Mouse (Mus musculus): ENCODE data around the gene Pi4ka.

The Pi4ka gene

DNA sequence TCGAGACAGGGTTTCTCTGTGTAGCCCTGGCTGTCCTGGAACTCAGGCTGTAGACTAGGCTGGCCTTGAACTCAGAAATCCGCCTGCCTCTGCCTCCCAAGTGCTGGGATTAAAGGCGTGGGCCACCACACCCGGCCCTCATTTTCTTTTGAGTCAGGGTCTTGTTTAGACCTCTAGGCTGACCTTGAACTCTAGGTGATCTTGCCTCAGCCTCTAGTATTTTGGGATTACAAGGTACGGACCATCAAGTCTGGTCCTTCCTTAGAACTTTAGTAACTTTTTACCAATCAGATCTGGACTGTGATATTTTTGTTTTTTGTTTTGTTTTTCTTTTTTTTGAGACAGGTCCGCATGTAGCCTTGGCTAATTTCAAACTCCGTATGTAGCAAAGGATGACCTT is 130.4 kb downstream of the Pi4ka start, which contains the start of gene Tmem191c:
Gene Tmem191c, plus strand, starts transcription at position 357 of the 400 bp plus-strand sequence.
- no peak for DNase-seq (ENCODE audit: low read depth, low spot score)

DNA sequence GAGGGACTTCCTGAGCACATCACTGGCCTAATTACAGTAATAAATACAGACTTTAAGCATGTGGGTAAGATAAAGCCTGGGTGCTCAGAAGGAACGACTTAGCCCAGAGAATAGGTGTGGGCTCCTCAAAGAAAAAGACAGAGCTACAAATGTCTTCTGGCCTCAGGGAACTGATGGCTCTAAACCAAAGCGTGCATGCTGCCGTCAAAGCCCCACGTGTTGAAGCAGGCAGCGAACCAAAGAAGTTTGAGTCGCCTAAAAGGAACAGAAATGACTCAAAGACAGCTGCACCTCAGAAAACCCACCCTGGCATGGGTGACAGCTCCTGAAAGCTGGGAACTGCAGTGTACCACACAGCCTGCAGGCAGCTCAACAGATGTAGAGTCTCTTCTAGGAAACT is 134.3 kb downstream of the Pi4ka start:
- DNase-seq (ENCODE audit: low read depth, low spot score): no peak

DNA sequence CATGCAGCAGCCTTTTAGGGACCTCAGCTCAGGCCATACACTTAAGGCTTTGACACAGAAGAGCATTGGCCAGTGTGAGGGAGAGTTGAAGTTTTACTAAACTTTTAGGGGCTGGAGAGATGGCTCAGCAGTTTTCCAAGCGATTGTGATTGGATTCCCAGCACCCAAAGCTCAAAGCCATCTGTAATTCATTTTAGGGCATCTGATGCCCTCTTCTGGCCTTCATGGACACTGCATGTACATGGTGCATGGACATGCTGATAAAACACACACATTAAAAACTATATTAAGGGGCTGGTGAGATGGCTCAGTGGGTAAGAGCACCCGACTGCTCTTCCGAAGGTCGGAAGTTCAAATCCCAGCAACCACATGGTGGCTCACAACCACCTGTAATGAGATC is 135.0 kb downstream of the Pi4ka start:
- DNase-seq (ENCODE audit: low read depth, low spot score): peak; percentile 76

DNA sequence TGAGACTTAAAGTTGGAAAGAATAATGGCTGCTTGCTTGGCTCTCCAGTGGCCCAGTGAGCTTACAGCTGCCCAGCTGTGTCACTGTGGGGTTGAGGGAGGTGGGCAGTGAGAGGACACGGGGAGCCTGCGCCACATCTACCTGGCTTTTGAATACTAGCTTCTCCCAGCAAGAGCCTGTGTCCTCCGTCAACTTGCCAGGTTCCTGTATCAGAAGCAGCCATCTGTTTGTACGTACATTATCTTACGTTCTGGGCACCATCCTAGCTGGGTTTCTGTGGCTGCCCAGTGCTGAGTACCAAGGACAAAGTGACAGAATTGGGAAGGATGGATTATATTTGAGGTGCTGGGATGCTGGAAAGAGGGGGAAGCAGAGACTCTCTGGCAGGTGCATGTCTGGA is 136.2 kb downstream of the Pi4ka start:
- DNase-seq (ENCODE audit: low read depth, low spot score): no peak

DNA sequence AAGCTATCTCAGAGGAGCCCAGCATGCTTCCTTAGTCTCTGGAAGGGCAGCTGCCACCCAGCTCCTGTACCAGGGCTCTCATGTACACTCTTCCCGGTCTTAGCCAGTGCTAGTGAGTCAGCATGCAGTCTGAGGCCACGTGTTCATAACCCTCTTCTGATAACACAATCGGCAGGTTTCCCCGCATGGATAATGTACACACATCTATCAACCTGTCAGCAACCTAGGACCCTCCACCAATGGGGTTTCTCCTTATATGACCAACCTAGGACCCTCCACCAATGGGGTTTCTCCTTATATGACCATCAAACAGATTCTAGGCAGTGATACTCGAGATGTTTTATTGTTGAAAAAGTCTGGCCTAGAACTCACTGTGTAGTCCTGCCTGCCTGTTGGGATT is 138.2 kb downstream of the Pi4ka start:
- DNase-seq (ENCODE audit: low read depth, low spot score): no peak

DNA sequence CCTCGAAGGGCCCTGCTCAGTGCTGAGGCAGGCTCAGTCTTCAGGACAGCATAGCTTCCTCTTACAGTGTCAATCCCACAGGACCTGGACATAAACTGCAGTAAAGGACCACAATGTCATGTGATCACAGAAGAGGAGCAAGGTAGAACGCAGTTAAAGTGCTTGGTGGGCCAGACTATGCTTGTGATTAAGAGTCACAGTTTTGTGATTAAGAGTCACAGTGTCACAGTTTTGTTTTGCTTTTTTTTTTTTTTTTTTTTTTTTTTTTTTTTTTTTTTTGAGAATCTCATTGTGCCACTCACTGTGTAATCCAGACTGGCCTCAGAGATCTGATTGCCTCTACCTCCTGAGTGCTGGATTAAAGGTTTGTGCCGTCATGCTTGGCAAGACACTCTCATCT is 140.0 kb downstream of the Pi4ka start:
- no peak for DNase-seq (ENCODE audit: low read depth, low spot score)

DNA sequence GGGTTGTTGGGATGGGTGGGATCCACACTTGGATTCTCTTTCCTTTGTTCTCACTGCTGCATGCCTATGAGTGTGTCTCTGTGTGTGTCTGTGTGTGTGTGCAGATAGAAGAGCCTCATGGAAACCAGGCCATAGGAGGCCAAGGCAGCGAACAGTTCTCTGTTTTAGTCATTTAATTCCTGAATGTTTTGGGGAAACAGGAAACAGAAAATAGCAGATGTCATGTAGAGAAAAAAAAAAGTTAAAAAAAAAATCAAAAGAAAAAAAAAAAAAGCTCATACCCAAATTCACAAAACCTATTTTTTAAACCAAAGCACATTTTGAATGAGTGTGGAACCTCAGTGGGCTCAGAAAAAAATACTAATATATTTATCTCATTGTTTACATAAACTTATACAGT is 144.8 kb downstream of the Pi4ka start:
- no peak for DNase-seq (ENCODE audit: low read depth, low spot score)

DNA sequence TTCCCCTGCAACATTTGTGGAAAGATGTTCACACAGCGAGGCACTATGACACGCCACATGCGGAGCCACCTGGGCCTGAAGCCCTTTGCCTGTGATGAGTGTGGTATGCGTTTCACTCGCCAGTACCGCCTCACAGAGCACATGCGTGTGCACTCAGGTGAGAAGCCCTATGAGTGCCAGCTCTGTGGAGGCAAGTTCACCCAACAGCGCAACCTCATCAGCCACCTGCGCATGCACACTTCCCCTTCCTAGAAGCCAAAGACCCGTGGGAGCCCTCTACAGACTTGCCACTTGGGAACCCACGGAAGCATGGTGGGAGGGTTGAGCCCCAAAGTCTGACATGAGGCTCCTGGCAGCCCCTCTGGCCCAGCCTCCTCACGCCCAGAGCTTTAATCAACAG is 147.2 kb downstream of the Pi4ka start:
- no peak for DNase-seq (ENCODE audit: low read depth, low spot score)

DNA sequence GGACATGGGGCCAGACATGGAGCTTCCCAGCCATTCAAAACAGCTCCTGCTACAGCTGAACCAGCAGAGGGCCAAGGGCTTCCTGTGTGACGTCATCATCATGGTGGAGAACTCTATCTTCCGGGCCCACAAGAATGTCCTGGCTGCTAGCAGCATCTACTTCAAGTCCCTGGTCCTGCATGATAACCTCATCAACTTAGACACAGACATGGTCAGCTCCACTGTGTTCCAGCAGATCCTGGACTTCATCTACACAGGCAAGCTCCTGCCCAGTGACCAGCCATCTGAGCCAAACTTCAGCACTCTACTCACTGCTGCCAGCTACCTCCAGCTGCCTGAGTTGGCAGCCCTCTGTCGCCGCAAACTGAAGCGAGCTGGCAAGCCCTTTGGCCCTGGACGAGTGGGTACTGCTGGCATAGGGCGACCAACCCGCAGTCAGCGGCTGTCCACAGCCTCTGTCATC is 148.7 kb downstream of the Pi4ka start:
- DNase-seq (ENCODE audit: low read depth, low spot score): peak; percentile 54

DNA sequence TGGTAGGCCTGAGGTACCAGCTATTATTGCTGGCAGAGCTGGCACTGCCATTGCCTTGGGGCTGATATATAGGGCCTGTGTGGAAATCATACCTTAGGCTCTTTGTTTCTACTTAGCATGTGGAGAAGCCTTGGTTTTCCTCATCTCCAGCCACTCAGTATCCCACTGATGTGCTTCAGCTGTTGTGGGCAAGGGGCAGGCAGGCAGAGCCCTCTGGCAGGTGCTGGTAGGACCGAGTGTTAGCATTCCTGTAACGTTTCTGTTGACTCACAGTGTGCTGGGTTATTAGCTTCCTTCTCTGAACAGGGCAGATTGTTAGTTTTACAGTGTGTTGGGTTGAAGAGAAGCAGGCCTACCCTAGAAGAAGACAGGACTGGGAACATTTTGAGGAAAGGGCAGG is 150.8 kb downstream of the Pi4ka start:
- no peak for DNase-seq (ENCODE audit: low read depth, low spot score)

DNA sequence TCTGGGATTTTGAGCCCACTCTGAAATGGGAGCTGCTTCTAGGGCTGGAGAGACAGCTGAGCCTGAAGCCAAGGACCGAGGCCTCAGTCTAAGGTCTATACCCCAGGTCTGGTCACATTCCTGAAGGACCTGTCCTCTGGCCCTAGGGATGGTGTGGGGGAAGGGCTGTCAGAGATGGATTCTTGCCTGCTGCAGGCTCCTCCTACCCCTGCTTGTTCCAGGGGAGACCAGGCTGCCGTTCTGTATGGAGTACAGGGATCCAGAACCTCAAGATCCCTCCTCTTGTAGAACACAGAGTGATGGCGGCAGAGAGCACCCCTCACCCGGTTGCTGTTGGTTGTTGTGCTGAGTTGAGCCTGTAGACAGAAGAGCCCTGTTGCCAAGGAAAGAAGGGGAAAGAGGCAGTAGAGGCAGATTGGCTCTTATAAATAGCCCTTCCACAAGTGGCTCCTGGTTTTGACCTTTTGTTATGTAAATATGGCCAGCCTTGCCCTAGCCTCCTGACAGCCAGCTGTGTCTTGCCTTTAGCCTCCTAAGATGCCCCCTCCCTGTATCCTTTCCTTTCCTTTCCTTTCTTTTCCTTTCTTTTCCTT is 152.0 kb downstream of the Pi4ka start:
- peak; percentile 47 for DNase-seq (ENCODE audit: low read depth, low spot score)

DNA sequence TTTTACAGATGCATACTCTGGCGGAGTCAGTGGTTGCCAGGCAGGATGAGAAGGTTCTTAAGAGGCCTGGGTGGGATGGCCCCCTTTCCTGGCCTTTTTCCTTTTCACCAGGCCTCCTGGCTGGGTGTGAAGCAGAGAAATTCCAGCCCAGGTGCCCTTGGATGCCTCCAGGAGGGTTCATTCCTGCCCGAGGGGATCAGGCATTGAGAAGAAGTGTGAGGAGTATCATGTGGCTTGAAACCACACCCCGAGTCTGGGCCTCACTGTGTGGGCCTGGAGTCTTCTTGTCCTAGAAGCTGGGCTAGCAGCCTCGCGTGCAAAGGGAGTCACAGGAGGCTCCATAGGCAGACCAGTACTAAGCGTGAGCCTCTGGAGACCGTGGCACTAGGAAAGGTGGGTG is 153.3 kb downstream of the Pi4ka start:
- peak; percentile 91 for DNase-seq (ENCODE audit: low read depth, low spot score)

DNA sequence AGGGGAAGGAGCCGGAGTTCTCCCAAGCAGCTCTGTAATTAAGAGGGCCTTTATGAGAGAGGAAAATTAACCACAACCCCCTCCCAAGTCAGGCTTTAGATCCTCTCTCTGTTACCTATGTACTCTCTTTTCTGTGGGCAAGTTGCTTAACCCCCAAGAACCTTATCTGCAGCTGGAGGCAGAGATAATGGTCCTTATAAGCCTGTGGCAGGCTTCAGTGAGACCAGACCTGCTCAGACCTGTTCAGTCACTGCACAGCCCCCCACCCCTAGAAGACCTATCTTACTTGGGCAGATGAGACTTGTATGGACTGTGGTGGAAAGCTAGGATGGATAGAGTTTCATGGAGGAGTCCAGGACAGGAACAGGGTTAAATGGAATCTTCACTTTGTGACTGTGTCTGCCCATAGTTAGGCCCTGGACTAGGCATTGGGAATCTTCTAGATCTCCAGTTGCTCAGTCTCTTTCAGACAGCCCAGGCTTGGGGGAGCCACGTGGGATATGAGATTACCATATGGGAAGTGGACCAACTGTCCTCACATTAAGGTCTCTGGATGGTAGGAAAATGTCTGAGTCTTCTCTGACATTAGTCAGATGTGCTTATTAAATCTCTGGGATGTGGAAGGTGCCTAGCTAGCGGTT is 153.9 kb downstream of the Pi4ka start:
- no peak for DNase-seq (ENCODE audit: low read depth, low spot score)

DNA sequence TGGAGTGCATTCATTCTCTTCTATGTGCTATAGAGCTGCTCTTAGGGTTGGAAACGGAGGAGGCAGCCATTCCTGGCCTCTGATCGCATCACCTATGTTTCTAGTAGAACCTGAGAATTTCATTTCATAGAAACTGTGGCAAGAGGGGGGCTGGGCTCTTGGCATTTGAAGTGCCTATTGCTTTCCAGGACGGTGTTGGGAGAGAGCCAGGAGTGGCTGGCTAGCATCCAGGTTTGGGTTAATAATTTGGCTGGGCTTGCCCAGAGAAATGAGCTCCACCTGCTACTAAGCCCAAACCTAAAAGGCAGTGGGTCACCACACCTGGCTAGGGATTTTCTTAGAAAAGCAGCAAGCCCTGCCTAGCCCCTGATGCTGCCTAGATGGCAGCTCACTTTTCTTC is 154.6 kb downstream of the Pi4ka start:
- no peak for DNase-seq (ENCODE audit: low read depth, low spot score)

DNA sequence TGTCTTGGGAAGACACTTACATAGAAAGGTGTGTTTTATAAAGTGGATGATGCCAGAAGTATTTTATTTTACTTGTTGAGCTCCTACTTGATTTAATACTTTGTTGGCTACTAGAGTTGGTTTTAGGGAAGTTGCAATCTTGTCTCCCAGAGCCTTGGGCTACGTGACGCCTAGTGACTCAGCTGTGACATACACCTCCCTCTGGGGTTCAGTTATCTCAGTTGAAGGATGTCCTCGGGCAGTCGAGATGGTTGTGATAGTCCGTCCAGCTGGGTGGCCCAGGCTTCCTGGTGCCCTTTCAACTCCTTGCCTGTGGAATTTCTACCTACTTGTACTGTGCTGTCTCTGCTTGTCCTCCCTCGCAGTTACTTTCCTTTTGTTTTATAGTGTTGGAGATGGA is 157.0 kb downstream of the Pi4ka start:
- DNase-seq (ENCODE audit: low read depth, low spot score): no peak

DNA sequence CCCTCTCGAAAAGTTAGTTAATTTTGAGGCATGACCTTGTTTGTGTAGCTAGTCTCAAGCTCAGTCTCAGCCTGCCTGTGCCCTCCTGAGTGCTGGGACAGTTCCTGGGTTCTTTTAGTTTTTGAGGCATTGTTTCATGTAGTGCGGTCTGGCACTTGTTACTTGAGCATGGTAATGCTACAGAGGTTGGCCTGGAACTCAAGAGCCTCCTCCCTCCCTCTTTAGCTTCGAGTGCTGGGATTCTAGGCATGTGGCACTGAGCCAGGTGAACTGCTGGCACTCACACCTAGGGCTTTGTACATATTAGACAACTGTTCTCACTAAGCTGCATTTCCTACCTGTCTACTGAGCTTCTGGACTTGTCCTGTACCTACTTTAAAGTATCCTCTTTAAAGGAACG is 158.4 kb downstream of the Pi4ka start:
- DNase-seq (ENCODE audit: low read depth, low spot score): no peak

DNA sequence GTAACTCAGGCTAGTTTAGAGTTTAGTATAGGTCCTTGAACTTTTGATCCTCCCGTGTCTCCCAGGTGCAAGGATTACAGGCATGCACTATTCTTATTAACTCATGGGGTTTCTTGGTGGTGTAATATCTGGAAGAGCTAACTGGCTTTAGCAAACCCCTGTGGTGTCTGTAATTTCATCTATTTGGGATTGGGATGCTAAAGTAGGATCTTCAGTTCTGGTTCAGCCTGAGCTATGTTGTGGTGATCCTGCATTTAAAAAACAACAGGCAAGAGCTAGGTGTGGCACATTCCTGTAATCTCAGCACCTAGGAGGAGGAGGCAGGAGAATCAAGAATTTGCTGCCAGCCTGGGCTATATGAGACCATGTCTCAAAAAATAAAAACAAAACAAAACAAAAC is 161.1 kb downstream of the Pi4ka start:
- peak; percentile 78 for DNase-seq (ENCODE audit: low read depth, low spot score)

DNA sequence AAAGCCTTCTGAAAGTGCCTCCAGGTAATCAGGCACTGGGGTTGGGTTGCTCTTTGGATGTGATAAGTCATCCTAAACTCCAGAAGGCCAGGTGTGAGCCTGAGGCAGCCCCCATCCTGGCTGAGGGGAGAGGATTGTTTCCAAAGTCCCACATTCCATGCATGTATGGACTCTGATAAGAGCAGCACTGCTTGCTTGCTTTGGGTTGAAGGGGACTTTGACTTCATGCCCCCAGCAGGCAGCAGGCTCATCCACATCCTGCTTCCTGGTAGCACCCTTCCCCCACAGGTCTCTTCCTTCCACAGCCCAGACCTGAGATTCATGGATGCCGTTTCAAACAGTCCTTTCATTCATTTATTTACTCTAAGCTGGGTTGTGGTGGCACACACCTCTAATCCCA is 162.4 kb downstream of the Pi4ka start:
- peak; percentile 50 for DNase-seq (ENCODE audit: low read depth, low spot score)

DNA sequence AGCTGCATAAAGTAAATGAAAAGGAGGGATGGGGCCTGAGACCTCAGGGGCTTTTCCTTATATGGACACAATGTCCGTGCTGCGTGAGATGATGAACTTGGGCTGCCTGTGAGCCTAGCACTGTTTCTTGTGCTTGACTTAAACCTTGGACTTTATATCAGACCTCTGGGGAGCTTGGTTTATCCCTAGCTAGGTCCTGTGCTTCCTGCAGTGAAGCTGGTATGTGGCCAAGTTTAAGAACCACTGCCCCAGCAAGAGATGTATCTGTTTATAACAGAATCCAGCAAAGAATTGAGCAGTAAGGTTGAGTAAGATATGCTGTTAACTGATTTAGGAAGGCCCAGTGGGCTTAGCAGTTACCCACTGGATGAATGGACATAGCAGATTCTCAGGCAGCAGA is 166.7 kb downstream of the Pi4ka start:
- DNase-seq (ENCODE audit: low read depth, low spot score): no peak

DNA sequence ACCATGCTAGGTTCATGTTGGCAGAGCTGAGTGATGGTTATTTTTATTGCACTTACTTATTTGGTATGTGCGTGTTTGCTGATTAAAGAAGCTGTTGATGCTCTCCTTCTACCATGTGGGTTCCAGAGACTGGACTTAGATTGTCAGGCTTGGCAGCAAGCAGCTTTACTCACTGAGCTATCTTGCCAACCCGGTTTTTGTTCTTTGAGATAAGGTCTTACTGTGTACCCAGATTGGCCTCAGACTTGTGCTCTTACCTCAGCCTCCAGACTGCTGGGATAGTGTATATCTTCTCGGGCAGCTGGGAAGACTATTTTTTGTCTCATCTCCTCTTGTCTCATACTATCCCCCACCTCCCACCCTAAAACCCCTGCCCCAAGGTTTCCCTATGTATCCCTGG is 168.5 kb downstream of the Pi4ka start:
- no peak for DNase-seq (ENCODE audit: low read depth, low spot score)

DNA sequence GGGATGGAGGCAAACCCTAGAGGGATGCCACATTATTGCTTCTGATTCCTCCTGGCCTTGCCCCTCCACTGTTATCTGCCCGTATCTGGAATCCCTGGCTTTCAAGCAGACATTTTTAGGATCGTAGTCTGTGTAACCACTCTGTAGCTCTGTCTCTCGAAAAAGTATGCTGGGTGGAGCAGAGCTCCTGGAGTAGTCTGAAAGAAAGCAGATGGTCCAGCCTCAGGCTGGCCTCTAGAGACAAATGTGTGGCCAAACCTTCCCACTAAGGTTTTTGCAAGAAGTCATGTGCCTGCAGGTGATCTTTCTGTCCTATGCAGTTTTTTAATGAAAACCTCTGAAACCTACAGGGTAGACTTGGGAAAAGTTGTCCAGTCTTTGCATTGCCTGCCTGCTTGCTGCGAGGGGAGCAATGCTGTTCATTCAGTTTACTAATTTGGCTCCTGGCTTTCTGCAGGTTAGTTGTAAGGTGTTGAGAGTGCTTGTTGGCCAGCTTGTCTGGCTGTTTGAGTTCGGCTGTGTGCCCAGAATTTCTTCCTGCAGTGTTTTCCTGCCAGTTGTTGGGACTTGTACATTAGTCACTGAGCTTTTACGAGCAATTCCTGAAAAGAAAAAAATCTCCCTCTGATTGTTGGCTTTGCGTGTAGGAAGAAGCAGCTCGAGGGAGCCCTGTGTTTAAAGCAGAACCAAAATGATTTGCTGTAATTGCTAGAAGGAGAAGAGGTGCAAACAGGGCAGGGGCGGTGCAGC is 171.0 kb downstream of the Pi4ka start:
- no peak for DNase-seq (ENCODE audit: low read depth, low spot score)

DNA sequence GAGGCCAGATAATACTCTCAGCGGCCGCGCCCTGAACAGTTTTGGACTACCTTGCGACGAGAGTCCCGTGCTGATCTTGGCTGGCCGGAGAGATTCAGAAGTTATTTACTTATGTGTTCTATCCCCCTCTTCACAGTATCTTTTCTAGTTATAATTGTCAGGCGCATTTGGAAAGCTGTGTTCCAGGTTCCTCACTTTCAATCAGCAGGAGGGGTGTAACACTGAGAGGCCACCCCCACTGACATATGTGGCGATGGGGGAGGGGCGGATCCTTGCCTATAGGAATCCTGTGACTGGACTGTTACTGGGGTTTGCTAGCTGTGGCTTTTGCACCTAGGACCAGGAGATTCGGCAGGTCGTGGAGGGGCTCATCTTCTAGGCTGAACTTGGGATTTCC is 171.6 kb downstream of the Pi4ka start:
- peak; percentile 79 for DNase-seq (ENCODE audit: low read depth, low spot score)
